Mouse (Mus musculus): ENCODE data around the gene Fbxo34.
"Not testable (repeated sequence)": the region's sequence is repeated elsewhere in the genome, so short reads cannot be mapped to it uniquely, and the experiment has no call there.

Gene Fbxo34

DNA sequence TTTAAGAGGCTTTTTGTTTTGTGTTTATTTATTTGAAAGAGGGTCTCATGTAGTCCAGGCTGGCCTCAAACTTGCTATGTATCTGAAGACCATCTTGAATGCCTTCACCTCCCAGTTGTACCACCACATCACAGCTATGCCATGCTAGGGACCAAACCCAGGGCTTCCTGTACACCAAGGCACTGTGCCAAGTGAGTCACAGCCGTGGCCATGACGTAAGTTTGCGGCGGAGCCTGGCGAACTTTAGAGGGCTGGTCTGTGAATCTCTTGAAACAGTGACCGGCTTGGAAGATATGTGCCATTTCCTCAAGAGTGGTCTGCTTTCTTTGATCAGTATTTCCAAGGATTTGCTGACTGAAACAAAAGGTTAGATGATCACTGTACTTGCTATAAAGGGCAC, 68.4 kb downstream of the Fbxo34 start:
- peak; percentile 24 to 41 for DNase-seq

DNA sequence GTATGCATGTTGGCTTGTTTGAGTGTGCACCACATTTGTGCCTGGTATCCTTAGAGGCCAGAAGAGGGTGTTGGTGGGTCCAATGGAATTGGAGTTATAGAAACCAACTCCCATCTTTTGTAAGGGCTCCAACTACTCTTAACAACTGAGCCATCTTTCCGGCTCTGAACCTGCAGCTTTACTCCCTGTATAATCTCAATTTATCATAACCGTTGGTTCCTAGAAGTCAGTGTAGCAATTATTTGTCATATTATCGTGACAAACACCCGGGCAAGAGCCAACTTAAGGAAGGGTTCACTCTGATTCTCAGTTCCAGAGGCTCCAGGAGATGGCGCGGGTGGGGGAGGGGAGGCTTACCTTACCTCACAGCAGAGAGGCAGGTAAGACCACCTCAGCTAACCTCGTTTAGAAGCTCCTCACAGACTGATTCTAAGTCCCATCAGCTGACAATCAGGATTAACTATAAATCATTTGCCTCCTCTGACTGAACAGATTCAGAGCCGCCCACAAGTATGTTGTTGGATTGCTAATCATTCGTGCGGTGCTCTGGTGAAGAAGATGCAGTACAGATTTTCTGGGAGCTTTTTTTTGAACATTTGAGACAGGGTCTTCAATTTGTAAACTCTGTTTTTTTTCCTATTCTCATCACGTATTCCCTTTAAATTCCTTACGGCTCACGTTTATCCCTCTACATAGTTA, 70.7 kb downstream of the Fbxo34 start:
- no peak for DNase-seq

DNA sequence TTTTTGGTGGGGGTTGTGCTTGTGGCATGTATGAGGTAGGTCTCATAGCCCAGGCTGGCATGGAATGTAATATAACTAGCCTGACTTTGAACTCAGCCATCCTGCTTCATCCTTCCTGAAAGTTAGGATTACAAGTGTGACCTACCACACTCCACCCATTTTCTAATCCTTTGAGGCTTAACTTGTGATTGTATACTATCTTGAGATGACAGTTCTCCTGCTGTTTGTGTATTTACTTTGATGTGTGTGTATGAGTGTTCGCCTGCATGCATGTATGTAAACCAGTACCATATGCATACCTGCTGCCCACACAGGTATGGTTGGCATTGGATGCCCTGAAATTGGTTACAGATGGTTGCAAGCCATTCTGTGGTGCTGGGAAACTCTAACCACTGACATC, 71.4 kb downstream of the Fbxo34 start:
- DNase-seq, result no peak

DNA sequence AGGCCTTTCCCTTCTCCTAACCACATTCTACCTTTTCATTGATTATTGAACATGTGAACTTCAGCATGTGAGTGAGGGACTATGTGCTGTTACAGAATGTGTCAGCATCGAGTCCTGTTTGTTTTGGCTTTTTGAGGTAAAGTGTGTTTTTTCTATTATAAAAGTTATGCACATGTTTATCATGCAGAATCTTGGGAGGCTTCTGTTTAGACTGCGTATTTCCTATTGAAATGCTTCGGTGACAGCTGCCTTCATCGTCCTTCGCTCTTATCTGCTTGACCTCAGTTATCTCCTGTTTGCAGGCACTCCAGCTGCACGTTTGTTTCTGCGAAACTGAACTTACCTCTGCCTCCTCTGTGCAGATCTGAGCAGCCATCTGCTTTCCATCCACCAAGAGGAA, 72.1 kb downstream of the Fbxo34 start:
- DNase-seq, result no peak

DNA sequence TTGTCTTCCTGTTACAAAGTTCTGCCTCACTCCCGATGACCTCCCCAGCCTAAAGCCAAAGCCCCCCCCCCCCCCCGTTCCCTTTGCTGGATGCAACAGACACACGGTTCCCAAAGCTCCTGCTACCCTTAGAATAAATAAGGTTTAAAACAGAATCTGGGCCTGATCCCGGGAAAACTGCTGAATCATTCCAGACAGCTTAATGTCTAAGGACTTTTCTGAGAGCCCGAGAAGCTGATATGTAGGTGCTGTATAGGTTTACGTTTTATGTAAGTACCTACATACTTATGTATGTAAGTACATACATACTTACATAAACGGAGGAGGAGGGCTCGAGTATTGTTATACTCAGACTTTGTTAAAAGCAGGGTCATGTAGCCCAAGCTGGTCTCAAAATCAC, 75.2 kb downstream of the Fbxo34 start:
- no peak for DNase-seq

DNA sequence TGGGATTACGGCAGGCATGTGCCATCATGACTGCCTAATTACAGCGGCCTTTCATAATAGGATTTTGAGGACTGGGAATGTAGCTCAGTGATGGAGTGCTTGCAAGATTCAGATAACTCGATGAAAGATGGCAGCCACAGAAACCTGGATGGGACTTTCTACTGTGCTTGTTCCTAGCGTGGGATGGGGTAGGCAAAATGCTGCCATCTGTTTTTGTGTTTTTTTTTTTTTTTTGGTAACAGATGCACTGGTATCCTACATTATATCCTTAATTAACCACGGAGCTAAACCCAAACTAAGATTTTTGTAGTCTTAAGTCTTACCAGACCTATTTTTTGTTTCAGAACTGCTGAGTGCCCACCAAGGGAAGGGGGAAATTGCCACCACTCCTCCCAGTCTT, 75.6 kb downstream of the Fbxo34 start:
- no peak for DNase-seq

DNA sequence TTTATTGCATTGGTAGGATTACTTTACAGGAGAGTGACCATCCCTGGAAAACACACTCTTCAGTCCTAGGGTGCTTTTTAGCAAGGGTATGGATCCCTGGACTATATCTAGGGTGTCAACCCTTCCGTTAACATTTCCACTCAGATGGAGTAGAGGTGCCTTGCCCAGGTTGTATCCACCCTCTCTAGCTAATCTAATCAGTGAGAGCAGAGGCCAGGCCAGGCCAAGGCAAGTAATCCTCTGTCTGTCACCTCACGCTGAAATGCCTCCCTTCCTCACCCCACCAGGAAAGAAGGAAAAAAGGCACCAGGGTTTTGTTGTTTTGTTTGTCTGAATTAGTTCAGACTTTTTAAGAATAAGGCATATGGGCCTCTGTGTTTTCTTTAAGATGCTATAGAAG, 77.6 kb downstream of the Fbxo34 start:
- DNase-seq, result no peak

DNA sequence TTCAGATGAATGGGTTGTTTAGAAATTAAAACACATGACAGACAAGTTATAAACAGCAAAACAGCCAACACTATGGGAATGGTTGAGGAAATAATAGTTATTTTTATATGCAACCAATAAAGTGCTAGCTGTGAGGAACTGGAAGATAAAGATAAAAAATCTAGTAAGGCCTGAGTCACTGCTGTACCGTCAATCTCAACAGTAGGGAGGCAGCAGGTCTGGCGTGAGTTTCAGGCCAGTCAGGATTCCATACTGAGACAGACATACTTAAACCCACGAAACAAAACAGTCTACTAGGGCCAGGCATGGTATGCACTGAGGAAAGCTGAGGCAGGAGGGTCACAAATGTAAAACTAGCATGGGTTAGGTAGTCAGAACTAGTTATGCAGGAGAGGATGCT, 78.1 kb downstream of the Fbxo34 start:
- DNase-seq, result no peak

DNA sequence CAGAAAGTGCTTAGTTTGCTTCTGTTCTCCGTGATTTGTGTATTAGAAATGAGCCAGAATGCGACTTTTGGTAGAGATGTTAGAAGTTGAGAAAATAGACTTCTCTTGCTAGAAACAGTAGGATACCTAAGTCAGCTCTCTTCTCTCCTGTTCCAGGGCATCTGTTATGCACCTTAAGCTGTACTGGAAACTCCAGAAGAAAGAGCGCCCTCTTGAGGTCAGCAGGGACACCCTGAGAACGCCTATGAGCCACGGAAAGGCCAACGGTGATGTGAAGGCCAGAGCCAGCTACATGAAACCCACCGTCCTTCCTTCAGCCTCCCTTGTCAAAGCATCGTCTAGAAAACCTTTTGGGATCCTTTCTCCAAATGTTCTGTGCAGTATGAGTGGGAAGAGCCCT, 78.8 kb downstream of the Fbxo34 start:
- DNase-seq, result peak; percentile 78 to 84

DNA sequence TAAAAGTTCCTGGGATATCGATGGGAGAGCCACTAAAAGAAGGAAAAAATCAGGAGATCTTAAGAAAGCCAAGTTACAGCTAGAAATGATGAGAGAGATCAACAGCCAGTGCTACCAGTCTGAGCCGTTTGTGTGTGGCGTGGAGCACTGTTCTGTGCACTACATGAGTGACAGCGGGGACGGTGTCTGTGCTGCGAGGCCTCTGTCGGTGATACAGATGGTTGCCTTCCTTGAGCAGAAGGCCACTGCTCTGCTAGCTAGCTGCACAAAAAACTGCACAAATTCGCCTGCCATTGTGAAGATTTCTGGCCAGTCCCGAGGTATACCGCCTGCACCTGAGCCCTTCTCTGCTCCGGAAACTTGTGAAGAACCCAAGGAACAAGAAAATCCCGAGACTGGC, 79.4 kb downstream of the Fbxo34 start:
- not testable (repeated sequence) for DNase-seq

DNA sequence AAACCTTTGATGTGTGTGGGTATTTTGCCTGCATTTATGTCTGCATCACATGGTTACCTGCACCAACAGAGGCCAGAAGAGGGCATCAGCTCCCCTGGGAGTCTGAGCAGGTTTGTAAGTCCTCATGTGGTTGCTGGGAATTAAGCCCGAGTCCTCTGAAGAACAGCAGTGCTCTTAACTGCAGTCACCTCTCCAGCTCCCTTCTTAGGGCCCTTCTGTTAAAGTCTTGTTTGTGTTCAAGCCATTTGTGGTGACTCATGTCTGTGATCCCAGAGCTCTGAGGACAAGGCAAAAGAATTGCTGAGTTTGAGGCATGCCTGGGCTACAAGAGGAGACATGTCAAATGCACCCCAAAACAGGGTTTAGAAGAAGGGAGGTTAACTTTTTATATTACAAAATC, 82.3 kb downstream of the Fbxo34 start:
- DNase-seq, result peak in 1 of 2 experiments; percentile 16

DNA sequence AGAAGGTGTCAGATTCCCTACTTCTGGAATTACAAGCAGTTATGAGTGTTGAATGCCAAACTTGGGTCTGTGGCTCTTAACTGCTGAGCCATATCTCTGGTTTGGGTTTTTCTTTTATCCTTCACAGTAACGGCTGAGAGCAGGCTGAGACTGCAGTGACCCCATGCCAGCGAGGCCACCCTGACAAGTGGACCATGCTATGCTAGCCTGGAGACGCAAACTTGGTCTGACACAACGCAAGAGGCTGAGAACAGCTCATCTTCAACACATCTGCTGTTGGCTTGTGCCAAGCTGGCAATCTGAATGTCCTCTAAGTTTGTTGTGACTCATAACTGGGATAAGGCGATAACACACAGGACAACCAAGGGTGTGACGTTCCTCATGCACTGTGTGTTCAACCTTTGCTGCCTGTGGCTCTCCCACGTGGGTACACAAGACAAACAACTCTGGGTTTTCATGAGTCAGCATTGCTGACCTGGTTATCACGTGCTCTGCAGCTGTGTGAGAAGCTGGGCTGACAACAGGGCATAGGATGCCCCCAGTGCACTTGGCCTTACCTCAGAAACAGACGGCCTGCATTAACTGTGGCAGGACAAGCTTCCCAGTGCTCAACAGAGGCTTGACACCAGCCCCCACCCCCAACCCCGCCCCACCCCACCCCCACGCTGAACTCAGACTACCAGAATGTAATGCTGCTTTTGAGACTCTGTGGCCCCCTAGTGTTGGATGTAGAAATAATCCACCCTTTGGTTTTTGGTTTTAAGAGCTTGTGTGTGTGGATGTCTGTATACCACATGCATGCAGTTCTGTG, 83.3 kb downstream of the Fbxo34 start:
- peak; percentile 75 to 89 for DNase-seq

DNA sequence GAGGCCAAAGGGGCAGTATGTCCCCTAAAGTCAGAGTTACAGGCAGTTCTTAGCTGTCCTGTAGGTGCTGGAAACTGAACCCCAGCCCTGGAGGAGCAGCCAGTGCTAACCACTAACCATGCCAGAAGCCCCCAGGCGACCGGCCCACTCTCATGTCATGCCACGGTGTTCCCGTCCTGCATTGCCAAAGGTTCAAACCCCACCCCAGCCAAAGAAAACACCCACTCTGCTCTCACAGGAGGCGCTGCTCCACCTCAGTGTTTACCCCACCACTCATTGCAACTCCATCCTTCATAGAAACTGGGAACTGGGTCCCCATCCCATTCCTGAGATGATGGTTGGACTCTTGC, 83.9 kb downstream of the Fbxo34 start:
- no peak for DNase-seq

DNA sequence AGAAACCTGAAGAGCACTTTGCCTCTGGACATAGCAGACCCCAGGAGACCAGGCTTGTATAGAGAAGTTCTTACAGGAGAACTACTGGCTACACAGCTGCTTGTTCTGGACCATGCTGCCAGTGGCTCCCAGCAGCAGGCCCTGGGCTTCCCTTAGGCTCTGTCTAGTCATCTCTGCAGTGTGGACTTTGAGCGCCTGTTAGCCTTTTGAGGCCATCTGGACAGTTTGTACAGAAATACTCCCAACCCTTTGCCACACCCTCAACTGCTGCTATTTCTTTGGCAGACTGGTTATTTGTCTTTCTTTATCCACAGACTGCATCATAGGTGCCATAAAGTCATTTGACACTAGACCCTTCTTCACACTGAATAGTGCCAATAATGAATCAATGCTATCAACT, 84.9 kb downstream of the Fbxo34 start:
- peak; percentile 60 to 70 for DNase-seq

DNA sequence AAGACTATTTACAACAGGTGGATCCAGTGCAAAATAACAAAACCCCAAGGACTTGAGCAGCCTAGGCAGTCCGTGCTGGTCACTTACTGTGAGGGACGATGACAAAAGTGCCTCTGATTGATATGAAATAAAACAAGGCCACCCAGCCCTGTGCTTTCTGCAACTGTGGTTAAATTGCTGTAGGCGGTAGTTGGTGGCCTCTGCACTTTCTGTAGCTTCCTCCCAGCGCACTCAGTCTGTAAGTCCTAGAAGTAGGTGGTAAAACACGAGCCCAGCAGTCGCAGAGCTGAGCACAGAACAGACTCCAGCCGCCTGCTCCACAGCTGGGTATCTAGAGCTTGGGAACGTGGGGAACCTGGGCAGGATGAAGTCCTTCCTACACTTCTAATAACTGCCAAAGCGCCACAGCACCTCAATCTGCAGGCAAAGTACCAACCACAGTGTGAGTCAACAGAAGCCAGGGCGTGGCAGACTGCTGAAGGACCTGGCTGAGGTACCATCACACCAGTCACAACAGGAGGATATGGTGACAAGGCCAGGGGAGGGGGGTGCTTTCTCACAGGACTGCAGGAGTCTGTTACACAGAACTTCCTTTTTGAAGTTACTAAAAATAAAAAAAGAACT, 91.2 kb downstream of the Fbxo34 start:
- no peak for DNase-seq

DNA sequence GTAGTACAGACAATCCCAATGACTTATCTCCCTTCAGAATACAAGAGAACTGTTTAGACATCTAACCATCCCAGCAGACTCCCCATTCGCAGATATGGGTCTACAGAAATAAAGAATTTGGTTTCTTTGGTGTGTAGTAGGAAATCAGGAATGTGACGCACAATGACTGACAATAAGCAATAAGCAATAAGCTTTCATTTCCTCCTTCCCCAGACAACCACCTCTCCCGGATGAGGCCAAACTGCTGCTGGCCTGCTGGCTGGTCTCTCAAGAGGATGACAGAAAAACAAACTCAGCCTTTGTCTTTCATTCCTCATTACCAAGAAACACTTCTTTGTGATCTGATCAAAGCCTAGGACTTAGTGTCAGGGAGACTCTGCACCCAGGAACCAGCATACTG, 92.1 kb downstream of the Fbxo34 start:
- no peak for DNase-seq

DNA sequence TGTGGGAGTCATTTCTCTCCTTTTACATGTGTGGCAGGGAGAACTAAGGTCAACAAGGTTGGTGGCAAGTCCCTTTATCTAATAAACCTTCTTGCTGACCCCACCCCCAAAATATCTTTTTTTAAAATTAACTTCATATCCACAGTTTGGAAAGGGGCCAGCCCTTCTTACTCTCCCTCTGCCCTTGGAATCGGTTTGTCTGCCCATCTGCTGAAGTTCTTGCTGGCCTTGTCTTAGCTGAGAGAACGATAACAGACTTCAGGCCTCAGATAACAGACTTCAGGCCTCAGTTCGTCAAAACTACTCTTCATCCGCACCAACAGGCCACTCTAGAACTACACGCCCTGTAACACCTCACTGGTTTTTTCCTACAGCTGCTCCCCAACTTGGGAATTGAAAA, 94.1 kb downstream of the Fbxo34 start:
- no peak for DNase-seq

DNA sequence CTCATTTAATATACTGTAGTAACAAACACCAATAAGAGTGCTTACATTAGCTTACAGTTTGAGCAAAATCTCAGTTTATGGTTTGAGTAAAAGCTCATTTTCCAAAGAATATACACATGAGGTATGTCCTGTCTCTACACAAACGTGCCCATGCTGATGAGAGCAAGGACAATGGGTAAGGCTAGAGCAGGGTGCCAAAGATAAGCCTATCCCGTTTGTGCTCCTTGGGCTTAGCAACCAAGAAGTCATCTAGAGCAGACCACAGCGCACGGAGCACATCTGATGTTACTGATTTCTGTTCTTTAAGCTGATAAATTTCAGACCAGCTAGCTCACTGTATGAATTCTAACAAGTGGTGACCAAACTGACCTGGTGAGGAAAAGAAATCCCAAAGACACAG, 94.7 kb downstream of the Fbxo34 start:
- no peak for DNase-seq

DNA sequence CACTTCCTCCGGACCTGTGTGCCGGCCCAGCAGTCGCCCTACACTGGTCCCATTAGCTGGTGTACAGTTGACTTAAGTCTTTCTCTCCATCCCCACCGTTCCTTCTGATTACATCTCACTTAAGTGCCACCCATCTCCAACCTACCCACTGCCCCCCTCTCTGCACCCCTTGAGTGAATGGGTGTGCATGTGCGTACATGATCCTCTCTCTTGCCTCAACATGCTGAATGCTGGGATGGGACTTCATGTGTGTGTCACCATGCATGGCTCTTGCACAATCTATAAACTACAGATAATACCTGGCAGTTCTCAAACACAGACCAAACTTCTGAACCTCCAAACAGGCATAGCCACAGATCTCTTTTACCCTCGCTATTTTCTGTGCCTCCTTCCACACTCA, 101.4 kb downstream of the Fbxo34 start:
- no peak for DNase-seq

DNA sequence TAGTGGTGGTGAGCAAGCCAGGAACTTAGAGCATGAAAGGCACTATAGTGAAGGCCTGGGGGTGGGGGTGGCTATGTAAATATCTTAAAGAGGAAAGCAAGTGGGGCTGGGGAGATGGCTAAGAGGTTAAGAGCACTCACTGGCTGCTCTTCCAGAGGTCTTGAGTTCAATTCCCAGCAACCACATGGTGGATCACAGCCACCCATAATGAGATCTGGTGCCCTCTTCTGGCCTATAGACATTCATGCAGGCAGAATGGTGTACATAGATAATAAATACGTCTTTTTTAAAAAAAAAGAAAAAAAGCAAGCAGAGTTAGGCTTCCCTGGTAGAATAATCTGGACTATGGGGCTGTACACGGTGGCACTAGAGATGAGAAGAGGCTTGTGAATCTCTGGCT, 103.2 kb downstream of the Fbxo34 start:
- DNase-seq, result no peak

DNA sequence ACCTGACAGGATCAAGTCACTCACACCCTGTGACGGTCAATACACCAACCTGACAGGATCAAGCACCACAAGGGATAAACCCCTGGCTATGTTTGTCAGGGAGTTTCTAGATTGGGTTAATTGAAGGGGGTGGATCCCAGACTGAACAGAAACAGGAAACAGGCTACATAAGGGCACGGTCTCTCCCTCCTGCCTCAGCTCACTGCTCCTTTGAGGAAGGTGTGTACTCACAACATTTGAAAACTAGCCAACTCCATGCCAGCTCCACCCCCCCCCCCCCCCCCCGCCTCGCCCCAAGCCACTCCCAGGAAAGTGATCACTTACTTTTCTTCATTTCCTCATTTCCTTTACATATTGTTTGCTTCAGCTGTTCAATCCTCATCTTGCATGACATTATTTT, 104.0 kb downstream of the Fbxo34 start:
- DNase-seq, result no peak

DNA sequence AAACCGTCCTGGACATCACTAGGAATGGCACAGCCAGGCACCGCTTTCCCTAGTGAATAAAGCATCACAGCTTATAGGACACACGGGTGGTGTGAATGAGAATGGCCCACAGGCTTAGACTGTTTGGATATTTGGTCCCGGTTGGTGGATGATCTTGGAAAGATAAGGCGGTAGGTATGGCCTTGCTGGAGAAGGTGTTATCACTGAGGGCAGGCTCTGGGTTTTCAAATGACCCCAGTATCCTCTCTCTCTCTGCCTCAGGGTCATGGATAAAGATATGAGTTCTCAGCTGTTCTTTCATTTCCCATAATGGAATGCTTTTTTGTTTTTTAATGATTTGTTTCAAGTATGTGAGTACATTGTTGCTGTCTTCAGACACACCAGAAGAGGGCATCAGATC, 105.0 kb downstream of the Fbxo34 start:
- no peak for DNase-seq

DNA sequence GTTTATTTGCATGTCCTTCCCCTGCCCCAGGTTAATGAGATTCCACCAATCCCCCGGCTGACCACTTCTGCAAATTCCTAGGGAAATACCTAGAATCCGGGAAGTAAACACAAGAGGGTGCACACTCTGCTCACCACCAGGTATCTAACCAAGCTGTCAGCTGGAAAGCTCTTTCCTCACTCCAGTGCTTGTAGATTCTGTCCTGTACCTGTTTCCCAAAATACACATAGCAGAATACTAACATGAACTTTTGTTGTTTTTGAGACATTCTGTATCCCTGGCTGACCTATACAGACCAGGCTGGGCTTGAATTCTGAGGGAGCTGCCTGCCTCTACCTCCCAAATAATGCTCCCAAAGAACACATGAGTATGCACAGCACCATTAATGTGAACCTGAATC, 110.5 kb downstream of the Fbxo34 start:
- no peak for DNase-seq

DNA sequence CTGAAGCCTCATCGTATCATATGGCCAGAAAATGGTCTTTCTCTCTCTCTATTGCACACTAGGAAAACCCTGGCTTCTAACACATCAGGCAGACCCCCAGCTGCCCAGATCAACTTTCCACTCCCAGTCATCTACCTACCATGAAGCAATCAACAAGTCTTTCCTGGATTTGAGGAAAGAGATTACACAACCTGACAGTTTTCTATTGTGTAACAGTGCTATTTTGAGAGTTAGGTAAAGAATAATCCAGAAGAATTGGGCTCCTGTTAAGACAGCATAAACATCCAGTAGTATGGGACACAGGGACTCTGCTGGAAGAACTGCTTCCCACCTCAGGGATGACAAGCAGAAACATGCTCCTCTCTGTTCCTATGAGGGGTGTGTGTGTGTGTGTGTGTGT, 112.3 kb downstream of the Fbxo34 start:
- peak in 1 of 2 experiments; percentile 31 for DNase-seq
